Mouse (Mus musculus): ENCODE measurements around the gene Dusp1. TPM values are rescaled to one million over a fixed set of nuclear protein-coding genes. Genes with fewer than 3 reads are reported as not detected.
A peak's percentile ranks its signal among the peaks of the same experiment; 100 is the strongest.

The Dusp1 gene
- total RNA-seq, 1 experiment from 2014 or later, result 198 TPM

DNA sequence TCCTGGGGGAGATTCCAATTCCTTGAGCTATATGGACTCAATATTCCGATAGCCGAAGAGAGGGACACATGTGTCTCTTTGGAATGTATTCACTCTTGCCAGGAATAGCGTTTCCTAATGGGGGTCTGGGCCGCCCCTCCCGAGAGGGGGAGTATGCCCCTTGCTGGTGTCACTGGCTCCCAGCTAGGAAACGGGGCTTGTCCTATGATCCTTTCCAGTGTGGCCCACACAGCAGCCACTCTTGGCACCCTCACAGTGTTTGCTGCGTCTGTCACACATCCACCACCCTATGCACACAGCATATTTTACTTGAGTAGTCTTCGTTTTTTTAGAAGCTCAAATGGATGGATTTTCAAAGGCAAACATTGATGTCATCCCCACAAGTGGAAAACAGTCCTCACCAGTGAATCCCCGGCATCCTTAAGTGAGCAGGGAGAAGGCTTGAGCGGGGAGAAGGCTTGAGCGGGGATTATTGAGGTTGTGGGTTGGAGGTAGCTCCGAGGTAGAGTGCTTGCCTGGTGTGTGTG lies 26.1 kb upstream of the Dusp1 start:
- no peak for ATAC-seq (replicated peaks; ENCODE audit: insufficient number of reproducible peaks, low FRiP score, low TSS enrichment, poor library complexity, severe bottlenecking)

DNA sequence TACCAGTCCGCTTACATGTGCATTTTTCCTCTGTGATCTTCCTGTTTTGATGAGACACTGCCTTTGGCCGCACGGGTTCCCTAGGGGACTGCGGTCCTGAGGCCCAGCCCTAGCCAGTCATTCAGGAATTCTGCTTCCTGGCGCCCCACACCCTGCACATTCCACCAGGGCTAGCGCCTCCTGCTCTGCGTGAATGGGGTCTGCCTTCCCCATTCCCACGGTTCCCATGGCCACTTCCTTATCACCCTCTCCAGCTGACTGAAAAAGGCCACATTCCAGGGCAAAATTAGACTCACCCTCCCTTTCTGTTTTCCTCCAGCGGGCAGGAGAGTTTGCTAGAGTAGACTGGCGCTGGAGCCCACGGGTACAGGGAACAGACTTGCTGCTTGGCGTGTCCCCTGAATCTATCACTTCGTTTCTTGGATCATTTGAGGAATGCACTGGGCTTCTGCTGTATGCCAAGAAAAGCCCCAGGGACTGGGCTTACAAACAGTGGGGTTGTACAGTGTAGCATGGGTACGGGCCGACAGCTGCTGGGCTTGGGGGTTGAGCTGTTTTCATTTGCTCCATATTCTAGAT lies 22.7 kb upstream of the Dusp1 start:
- no peak for ATAC-seq (replicated peaks; ENCODE audit: insufficient number of reproducible peaks, low FRiP score, low TSS enrichment, poor library complexity, severe bottlenecking)

DNA sequence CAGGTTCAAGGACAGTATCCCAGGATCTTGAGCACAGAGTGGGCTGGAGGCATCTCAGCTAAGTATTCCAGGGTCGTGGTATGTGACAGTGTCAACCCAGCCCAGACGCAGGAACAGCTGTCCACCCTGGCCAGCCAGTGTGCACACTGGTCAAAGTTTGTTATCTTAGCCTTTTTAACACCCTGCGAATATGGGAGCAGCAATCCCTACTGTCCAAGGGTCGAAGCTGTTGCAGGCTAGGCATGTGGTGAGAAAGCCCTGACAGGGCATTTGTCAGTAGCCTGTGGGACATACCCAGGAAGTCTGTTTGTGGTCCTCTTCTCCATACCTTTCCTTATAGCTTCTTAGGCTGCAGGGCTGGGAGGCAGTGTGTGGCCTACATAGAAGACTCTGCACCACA lies 22.1 kb upstream of the Dusp1 start:
- no peak for ATAC-seq (replicated peaks; ENCODE audit: insufficient number of reproducible peaks, low FRiP score, low TSS enrichment, poor library complexity, severe bottlenecking)

DNA sequence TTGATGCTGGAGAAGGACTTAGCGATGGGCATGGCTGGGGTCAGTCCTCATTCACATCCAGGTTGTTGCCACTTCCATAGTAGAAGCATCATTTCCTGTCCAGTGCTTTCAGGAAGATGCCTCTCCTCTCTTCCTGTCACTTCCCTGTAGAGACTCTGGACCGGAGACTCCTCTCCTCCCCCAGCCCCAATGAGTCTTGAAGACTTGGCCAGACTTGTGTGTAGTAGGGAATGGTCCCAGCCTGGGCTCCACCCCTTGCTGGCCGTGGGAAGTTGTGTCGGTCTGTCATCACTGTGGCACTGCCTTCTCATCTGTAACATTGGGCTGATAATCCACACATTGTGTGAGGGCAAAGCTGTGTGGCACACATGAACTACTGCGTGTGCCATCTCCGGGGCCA lies 21.7 kb upstream of the Dusp1 start:
- no peak for ATAC-seq (replicated peaks; ENCODE audit: insufficient number of reproducible peaks, low FRiP score, low TSS enrichment, poor library complexity, severe bottlenecking)

DNA sequence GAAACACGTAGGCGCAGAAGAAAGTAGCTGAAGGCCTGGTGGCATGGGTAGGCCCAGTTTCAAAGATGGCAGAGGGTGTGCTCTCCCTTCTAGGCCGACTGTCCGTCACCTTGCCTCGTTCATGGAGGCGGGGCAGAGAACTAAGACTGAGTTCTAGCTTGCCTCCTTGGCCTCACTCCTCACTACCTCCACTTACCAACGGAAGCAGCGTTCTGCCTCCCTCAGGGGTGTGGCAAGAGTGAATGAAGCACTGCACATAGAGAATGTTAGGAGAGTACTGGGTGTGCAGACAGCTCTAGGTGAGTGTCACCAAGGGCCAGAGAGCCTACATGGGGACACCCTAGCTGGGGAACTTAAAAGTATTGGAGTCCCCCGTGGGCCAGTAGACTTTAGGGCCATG lies 21.1 kb upstream of the Dusp1 start:
- ATAC-seq (replicated peaks; ENCODE audit: insufficient number of reproducible peaks, low FRiP score, low TSS enrichment, poor library complexity, severe bottlenecking), result no peak

DNA sequence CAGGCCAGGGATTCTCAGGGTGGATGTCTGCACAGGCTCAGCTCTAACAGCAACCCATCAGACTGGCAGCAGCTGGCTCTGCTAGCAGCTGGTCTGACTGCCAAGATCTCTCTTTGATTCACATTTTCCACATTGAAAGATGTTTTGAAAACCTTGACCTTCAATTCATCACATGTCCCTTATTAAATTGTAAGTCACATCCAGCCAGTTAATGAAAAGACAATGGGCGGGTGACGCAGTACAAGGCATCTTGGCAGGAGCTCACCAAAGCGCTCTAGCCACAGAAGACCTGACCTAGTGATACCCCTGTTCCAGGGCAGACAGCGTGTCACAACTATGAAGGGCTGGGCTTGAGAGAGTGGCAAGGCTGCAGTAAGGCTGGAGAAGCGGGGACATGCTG lies 20.4 kb upstream of the Dusp1 start:
- ATAC-seq (replicated peaks; ENCODE audit: insufficient number of reproducible peaks, low FRiP score, low TSS enrichment, poor library complexity, severe bottlenecking), result no peak

DNA sequence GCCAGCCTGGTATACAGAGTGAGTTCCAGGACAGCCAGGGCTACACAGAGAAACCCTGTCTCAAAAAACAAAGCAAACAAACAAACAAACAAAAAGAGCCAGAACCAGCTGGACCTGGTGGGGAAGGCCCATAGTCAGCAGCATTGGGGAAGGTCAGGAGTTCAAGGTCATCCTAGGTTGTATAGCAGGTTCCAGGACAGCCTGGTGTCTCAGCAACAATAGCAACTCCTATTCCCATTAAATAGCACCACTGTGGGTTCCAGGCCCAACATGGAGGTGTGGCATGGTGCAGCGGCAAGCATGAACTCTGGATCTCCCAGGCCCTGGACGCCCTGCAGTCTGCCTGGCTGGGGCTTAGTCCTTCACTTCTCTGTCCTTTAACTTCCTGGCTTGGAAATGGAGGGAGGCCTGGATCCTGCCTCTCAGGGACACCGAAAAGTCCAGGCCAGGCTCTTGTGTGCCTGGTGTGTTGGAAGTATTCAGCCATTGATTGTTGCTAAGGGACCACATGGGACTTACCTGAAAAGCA lies 19.0 kb upstream of the Dusp1 start:
- ATAC-seq (replicated peaks; ENCODE audit: insufficient number of reproducible peaks, low FRiP score, low TSS enrichment, poor library complexity, severe bottlenecking), result no peak

DNA sequence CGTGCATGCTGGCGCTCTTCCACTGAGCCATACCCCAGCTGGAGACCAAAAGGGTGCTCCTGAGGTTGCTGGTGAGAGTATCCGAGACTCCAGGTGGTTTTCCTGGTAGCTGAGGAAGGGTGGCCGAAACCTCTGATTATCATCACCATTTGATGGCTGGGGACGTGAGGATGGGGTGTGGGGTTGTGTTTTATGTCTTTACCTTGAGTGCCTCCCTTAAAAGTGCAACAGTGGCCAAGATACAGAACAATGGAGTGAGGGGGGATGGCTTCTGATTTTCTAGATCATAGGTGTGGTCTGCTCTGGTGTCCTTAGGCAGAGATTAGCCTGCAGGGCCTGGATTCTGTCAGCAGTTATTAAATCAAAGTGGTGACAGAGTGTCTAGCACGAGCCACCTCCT lies 17.5 kb upstream of the Dusp1 start:
- no peak for ATAC-seq (replicated peaks; ENCODE audit: insufficient number of reproducible peaks, low FRiP score, low TSS enrichment, poor library complexity, severe bottlenecking)

DNA sequence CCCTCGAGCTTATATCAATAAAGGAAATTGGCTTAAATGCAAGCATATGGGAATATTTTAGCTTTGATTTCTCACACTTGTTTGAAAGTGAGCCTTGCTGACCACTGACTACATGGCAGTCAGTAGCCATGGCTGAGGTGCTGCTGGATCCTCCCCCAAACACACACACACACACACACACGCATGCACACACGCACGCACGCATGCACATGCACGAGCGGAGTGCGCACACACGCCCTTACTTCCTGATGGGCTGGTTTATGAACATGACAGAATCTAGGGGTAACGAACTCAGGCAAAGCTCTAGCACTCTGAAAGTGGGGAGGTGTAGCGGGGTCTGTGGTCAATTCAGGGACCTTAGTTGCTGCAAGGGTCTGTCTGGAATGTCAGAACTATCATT lies 16.8 kb upstream of the Dusp1 start:
- no peak for ATAC-seq (replicated peaks; ENCODE audit: insufficient number of reproducible peaks, low FRiP score, low TSS enrichment, poor library complexity, severe bottlenecking)

DNA sequence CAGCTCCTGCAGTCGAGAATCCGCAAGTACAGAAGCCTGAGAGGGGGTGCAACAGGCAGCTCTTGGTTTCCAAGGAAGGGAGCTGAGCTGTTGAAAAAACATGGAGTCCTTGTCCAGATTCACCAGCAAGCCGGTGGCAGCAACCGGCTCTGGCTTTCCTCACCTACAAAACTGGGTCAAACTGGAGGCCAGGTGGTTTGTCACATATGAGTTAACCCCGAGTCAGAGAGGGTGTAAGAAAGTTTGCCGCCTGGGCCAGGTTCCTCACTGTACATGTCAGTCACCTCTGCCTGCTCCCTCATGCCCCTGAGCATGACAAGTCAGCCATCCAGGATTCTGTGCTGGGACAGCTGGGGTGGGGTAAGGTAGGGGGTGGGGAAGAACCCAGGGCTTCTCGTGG lies 16.2 kb upstream of the Dusp1 start:
- ATAC-seq (replicated peaks; ENCODE audit: insufficient number of reproducible peaks, low FRiP score, low TSS enrichment, poor library complexity, severe bottlenecking), result no peak

DNA sequence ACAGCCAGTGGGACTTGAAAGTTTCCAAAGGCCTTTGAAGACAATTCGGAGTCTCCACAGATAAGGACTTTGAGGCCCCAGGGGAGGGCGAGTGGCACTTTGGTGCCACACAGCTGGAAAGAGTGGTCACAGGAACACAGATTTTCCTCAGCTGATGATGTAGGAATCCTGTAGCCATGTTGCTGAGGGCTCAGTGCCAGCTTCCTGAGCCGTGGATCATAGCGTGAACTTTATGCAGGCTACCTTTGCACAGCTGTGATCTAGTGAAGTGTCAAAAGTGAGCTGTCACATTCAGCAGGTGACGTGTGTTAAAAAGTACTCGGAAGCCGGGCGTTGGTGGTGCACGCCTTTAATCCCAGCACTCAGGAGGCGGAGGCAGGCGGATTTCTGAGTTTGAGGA lies 15.4 kb upstream of the Dusp1 start:
- ATAC-seq (replicated peaks; ENCODE audit: insufficient number of reproducible peaks, low FRiP score, low TSS enrichment, poor library complexity, severe bottlenecking), result no peak

DNA sequence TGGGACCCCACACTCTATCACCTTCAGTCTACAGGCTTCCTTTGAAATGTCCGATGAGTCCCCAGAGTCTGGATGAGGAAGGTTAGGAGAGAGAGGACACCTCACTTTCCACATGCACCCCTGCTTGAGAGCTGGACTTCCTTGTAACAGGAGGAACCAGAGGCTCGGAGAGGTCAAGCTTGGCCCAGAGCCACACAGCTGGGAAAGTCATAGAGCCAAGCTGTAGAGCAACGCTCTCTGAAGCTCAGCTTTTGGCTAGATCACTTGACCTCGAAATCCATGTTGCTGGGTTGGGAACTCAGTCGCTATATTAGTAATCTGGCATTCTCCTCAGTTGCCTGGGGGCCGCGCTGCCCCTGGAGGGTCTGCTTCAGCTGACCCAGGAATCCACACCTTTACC lies 14.9 kb upstream of the Dusp1 start:
- ATAC-seq (replicated peaks; ENCODE audit: insufficient number of reproducible peaks, low FRiP score, low TSS enrichment, poor library complexity, severe bottlenecking), result no peak

DNA sequence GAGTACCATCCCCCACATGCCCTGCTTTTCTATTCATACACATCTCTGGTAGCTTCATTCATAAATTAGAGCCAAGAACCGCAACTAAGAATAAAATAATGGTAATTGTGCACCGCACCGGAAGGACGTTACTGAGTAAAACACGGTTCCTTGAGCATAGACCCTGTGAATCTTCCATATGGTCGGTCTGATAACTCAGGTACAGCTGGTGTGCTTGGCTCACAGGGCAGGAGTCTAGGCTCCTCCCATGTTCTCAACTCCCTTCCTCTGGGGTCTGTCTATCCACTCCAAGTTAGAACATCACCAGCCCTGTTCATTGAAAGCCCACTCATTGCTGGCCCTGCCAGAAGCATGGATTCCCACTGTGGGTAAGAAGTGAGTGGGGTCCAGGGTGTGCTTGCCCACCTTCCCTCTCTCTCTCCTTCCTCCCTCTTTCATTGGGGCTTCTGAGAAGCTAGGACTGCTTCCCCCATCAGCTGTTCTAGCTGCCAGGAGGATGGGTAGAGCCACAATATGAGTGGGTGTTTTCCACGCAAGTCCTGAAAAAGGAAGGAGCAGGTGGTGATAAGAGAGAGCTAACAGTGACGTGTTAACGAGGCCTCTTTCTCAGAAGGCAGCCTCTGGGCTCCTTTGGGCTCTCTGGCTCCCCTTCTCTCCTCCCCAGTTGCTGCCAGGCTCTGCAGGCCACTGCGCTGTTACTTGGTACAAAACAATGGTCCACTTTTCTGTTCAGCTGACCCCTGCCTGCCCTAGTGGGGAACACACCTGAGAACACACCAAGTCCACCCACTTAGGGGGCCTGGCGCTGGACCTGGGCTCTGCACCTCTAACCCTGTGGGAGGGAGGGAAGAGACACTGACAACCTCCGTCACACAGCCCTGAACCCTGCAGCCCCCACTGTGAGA lies 14.1 kb upstream of the Dusp1 start:
- ATAC-seq (replicated peaks; ENCODE audit: insufficient number of reproducible peaks, low FRiP score, low TSS enrichment, poor library complexity, severe bottlenecking), result no peak

DNA sequence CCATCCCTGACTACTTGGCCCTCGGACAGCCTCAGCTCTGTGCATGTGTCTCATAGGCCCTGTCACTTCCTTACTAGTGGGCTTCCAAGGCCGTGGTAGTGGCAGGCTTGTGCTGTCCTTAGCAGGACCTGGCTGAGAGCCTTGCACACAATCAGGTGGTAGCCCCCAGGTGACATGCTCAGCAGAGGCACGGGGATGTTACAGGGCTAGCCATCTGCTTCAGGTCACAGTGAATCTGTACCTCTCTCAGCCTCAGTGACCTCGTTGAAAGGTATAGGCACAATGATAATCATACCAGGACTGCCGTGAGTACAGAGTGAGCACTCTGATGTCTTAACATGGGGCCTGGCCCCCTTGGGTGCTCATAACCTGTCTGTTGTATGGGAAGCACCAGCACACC lies 12.8 kb upstream of the Dusp1 start:
- no peak for ATAC-seq (replicated peaks; ENCODE audit: insufficient number of reproducible peaks, low FRiP score, low TSS enrichment, poor library complexity, severe bottlenecking)

DNA sequence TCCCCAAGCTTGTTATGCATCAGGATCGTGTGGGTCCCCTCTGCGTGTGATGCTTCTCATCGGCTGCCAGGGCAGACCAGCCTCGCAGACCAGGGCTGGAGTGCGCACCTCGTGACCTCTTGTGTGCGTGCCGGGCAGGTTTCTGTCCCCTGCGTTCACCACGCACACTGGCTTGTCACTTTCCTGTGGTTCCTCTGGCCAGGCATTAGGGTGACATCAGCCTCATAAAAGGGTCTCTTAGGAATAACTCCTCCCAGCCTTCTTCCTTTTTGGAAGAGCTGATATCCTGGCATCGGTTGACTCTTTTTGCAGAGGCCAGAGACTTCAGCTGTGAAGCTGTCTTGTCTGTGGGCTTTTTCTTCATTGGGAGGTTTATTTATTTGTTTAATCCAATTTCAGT lies 12.2 kb upstream of the Dusp1 start:
- no peak for ATAC-seq (replicated peaks; ENCODE audit: insufficient number of reproducible peaks, low FRiP score, low TSS enrichment, poor library complexity, severe bottlenecking)

DNA sequence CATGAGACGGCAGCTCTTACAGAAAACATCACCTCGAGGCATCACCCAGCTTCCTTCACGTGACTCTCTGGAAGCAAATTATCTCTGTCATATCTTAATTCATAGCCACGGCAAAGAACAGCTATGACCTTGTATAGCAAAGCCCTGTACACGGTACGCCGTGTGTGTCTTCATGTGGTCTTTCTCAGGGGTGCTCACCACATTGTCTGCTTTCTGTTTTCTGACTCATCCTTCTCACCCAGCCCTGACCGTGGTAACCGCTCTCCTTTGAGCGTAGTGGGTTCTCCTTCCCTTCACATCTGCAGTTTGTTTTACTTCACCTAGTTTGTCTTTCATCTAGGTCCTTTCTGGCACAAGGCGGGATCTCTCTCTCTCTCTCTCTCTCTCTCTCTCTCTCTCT lies 10.3 kb upstream of the Dusp1 start:
- ATAC-seq (replicated peaks; ENCODE audit: insufficient number of reproducible peaks, low FRiP score, low TSS enrichment, poor library complexity, severe bottlenecking), result no peak

DNA sequence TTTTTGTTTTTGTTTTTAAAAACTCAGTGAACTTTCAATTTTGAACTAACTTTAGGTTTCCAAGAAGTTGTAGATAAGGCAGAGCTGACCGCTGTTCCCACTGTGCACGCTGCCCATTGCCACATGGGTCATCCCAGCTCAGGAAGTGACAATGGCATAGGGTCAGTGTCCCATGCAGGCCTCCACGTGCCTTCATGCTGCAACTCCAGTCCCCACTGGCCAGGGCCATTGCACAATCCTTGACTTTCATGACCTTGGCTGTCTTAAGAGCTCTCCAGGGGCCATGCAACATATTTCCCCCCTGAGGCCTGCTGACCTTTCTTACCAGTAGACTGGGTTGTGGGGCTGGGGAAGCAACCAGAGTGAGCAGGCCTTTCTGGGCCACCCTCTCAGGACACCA lies 9.4 kb upstream of the Dusp1 start:
- peak; percentile 34; the same call in 1 of the 2 replicates for ATAC-seq (replicated peaks; ENCODE audit: insufficient number of reproducible peaks, low FRiP score, low TSS enrichment, poor library complexity, severe bottlenecking)

DNA sequence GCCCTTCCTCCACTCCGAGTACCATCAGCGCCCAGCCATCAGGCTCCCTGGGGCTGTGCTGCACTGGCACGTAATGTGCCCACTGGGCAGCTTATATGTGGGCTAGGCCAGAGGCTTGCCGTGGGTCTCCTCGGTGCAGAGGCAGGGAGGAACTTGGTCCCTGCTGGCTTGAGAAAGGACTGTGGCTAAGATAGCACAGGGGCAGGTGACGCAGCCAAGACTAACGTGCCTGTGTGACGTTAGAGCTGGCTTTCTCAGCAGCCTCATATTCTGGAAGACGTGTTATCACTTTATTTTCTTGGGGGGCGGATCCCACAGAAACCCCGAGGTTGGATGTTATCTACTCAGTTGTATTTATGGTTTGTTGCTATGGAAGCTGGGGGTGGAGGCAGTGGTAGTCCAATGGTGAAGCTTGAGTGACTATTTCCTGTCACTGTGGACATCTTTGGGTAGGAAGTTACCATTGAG lies 8.8 kb upstream of the Dusp1 start:
- ATAC-seq (replicated peaks; ENCODE audit: insufficient number of reproducible peaks, low FRiP score, low TSS enrichment, poor library complexity, severe bottlenecking), result peak; percentile 51

DNA sequence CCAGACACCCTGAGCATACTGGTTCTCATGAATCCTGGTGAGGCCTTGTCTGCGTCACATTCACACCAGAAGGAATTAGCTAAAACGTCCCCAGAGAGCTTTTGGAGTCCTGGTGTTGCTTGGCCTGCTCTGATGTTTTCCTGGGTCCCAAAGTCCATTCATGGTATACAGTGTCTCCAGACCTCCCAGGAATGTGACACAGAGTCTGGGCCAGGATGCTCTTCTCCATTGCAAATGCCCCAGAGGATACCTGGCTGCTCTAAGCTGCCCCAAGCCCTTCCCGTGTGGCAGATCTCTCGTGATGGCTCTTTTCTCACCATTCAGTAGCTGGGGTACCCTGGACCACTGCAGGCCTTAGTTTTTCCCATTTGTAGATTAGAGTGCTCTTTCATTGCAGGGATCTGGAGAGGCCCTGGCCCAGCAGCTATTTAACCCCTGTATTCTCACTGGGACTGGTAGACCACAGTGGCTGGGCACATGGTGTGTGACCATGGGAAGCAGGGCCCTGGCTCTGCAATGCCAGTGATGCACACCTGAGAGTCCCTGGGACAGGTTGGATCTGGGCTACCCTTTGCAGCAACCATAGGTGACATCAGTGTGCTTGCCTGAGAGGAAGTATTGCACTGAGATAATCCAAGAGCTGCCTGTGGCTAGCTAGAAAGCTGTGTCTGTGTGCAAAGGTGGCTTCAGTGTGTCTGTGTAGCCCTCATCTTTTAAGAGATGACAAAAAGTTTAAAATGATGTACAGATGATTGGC lies 7.8 kb upstream of the Dusp1 start:
- ATAC-seq (replicated peaks; ENCODE audit: insufficient number of reproducible peaks, low FRiP score, low TSS enrichment, poor library complexity, severe bottlenecking), result no peak

Measured in monocyte, adult 5-6 weeks (primary cell).